In the genomic region with DNA sequence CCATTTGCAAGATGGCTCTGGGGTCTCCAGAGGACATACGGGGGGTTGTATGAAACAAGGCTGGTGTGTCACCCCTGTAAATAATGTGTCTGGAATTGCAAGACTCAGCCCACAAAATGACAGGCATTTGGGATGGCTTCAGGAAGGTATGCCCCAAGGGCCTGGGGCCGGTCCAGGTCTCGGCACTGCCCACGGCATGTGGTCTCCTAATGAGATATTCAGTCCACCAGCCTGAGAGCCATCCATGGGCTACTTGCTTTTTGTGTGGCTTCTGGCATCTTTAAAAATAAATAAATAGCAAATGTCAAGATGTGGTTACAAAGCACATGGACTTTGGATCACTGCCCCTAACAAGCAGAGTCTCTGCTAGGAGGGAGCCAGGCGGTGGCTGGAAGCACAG, we compare ENCODE assay signal across 17 mouse cellular contexts.
"Had no signal": no experiment of that assay in that cellular context is flagged by ENCODE, and none has a peak within 500 bp of the region (broad histone marks: within the 10 kb centered on the region; RNA-seq: fewer than 3 reads in every experiment).

No protein-coding gene starts in this region.

- H3K36me3 ChIP-seq: midbrain, embryonic 10.5 days; midbrain, embryonic 12.5 days; neural tube, embryonic 13.5 days; neural tube, embryonic 15.5 days had no signal

- H3K27me3 ChIP-seq: midbrain, embryonic 12.5 days; neural tube, embryonic 13.5 days; neural tube, embryonic 15.5 days had no signal

- DNase-seq: lung, embryonic 14.5 days; lung, postnatal 10 days; lung, postnatal 4 days; midbrain, embryonic 14.5 days; retina, postnatal 1 day; right cerebral cortex, adult 18-20 months; right cerebral cortex, postnatal 25 days; right cerebral cortex, postnatal 4 days; spleen, adult 18-20 months; thymus, adult 18-20 months; thymus, postnatal 14 days; thymus, postnatal 36 days had no signal

- H3K27ac ChIP-seq: midbrain, embryonic 10.5 days; midbrain, embryonic 12.5 days; neural tube, embryonic 13.5 days; neural tube, embryonic 15.5 days had no signal

- H3K4me1 ChIP-seq: midbrain, embryonic 12.5 days; neural tube, embryonic 13.5 days had no signal

- H3K4me3 ChIP-seq: midbrain, embryonic 10.5 days; midbrain, embryonic 12.5 days; myocyte; neural tube, embryonic 13.5 days; neural tube, embryonic 15.5 days had no signal
